Mouse (Mus musculus) frontal cortex, adult 2 months (tissue): ENCODE data around the gene Trim28. TPM values are rescaled to one million over a fixed set of nuclear protein-coding genes. Genes with fewer than 3 reads are reported as not detected.
A peak's percentile ranks its signal among the peaks of the same experiment; 100 is the strongest.

ENCODE experiments used
- DNase-seq, 2 experiments: peaks; one replicate each; pipeline ENCODE4 v3.0.0; 2022; ENCODE audit warnings: low spot score in 1 of 2; ENCODE audit errors: extremely low spot score in 1 of 2
- polyA plus RNA-seq: library from polyadenylated mRNA; depleted of rRNA; stranded (reverse); fragments of >200 nt; gene quantifications from 2 replicates; pipeline ENCODE4 v1.2.3, GENCODE M21; 2012

Trim28 gene
- polyA plus RNA-seq, 1 experiment: 234 TPM

DNA sequence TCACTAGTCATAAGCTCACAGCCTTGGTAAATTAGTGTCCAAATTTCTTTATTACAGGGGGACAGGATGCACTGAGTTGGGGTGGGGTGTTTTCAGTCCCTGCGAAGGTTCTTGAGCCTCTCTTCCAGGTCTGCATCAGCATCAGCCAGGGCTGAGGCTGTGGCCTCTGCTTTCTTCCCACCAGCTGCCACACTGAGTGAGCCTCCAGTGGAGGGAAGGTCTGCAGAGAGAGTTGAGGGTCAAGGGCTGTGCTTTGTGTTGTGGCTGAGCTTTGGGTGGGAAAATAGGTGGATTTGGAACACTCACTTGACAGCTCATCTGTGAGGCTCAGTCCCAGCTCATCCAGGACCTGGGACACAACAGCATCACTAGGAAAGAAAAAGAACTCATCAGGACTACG lies 33.1 kb downstream of the Trim28 start:
- DNase-seq: no peak

DNA sequence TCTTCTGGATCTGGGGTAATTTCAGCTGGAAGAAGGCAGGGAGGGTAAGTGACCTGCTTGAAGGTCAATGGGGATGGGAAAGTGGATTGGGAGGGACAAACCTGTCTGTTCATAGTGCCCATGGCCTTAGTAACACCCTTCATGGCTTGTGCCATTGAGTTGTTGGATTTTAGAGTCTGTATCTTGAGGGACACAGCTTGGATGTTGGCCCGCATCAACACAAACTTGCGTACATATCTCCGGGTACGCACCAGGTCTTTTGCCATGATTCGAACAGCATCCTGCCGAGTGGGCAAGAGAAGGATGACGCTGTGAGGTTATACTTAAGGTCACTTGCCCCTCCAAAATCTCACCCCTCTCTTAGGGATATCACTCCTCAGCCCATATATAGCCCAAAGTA lies 33.6 kb downstream of the Trim28 start:
- DNase-seq: no peak

DNA sequence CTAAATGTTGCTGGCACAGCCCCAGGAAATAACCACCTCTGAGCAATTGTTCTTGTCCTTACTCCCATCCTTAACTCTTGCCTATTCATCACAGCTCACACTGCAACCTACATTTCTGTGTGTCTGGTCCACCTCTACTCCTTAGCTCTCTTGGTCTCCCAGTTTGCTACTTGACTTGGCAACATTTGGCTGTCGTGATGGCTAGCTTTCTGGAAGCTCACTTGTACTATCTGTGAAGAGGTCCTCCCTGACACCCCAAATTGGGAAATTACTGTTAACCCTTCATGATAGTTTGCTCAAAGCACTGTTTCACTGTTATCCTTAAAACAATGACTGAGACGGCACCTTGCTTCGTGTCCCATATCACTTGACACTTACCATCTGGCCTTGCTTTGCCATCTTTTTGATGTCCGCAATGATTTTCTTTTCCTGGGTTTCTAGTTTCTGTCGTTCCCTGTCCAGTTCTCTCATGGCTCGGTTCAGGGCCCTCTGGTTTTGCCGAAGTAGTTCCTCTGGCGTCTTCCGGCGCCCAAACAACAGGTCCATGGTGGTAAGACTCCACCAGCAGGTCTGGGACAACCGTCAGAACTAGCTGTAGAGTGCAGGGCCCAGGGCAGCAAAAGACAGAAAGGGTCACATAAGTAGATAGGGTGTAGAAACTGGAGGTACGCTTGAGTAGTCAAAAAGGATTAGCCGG lies 34.7 kb downstream of the Trim28 start:
- no peak for DNase-seq

DNA sequence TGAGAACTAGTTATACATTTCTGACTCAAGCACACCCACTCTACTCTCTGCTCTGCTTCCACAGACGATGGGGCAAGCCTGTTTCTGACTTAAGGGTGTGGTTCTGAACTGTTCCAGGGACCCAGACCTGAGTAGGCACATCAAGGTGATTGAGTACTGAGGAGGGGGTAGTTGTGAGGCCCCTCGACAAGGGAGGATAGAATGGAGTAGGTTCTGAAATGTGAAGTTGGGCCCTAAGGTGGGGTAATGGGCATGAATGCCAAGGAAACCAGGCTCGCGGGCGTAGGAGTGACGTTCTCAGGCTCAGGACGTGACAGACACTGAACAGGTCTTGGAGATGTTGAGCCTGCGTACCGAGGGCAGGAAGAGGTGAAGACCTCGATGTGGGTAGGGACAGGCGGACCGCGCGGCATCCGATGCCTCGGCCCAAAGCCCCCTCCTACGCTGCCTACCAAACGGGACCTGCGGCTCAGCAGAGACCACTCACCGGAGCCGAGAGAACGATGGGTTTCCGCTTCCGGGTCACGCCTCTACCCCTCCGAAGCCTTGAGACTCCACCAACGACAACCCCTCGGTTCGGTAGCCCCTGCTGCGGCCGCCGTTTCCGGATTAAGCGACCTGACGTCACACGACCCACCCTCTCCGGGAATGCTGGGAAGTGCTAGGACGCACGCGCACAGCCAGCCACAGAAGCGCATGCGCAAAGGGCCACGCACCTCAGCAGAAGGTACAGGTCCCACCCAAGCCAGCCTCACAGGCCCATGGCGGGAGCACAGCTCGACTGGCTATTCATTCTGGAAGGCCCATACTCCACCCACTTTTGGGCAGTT lies 35.4 kb downstream of the Trim28 start, which contains the start of gene Chmp2a:
Chmp2a (minus strand) TSS at position 660 of the 830 bp plus-strand sequence.
- DNase-seq: peak; percentile 98 to 99

DNA sequence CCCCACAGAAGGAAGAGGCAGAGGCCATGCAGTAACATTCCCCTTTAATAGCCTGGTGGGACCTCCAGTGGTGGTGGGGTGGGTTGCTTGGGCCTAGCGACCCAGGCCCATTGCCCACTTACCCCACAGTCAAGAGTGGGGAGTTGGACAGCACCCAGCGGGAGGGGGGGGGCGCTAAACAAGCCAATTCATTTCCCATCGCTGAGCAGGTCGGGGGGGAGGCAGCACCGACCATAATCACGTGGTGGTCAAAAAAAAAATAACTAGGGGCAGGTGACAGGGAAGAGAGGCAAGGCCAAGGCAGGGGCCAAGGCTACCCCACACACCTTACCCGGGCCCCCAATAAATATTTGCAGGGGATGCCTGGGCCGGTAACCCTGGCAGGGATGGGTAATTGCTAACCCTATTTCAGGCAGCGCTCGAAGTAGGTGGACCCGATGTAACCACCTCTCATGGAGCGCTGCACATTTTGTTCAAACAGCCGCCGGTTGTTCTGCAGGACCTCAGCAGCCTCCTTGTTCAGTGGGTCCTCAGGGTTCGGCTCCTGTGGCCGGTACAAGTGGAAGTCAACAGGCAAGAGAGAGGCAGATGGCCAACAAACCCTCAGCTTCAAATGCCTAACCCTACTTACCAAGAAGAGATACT lies 36.4 kb downstream of the Trim28 start:
- DNase-seq: no peak

DNA sequence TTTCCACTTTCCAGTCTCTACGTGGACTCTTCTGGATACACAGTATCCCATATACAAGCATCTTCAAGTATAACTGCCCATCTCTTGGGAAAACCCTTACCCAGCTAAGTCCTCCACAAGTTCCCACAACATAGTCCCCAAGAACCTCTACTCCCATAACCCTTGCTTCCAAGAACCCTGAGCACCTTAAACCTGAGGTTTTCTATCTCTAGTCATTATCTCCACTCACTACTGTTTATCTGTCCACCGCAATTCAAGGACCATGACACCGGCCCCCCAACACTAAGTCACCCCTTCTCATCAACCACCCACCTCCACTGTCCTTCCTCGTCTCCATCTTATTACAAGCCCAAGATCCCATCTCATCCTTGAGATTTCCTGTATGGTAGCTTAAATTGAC lies 37.9 kb downstream of the Trim28 start:
- DNase-seq: no peak

DNA sequence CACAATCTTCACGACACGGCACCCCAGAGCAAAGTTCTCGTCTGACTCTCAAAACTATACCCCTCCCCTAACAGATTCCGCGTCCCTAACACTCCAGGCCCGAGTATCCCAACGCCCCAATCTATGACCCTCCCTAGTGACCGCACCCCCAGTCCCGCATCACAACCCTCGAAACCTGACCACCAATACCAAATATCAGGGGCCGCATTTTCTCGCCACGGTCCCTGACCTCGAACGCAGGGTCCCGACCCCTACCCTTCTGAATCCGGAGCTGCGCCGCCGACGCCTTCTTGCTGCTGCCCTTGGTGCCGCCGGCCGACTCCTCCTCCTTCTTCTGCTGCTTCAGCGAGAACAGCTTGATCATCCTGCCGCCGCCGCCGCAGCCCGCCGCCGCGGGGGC lies 38.5 kb downstream of the Trim28 start:
- no peak for DNase-seq

DNA sequence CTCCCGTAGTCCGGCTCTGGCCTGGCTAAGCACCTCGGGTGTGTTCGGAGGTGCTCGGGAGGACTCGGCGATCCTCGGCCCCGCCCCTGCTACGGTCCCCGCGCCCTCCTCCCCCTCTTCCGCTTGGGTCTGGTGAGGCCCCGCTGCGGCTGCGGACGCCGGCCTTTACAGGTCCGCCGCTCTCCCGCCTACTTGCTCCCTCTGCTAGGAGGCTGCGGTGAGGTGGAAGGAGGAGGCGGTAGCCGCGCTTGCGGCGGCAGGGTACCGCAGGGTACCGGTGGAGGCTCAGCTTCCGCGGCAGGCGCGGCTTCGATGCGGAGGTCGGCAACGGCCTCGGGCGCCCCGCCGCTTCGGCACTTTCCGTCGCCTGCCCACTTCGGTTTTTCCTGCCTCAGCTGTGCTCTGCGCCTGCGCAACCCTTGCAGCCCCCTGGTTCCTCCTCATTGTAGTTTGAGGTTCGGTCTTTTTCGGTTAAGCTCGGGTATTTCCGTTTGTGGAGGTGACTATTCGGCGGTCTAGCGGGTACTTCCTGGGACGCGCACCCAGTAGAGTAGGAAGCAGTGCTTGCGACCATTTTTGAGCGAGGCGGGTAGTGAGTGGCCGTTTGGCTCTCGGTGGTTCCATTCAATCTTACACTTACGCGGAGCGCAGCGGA lies 39.1 kb downstream of the Trim28 start, which contains the start of gene Ube2m:
Ube2m (minus strand) TSS at position 375 of the 655 bp plus-strand sequence.
- peak; percentile 98 to 100 for DNase-seq

DNA sequence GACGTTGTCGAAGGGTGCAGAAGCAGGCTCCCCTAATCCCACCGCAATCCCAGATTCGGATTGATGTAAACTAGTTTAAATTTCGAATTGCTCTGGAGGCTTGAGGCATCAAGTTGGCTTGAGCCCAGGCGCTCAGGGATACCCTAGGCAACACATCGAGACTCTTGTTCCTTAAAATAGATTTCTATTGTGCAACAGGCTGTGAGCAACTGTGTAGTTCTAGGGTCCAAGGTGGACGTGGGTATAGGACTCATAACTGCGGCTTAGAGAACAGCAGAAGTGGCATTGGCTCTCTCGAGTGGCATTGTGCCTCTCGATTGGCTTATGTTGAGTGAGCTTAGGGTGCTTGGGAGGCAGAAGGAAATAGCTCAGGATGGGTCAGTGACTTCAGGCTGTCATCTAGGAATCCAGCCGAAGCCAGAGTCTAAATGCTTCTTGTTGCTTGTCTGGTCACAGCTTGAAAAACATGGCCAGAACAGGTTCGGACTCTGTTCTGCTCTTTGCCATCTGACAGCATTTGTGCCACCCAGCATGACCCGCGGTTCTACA lies 39.8 kb downstream of the Trim28 start:
- DNase-seq: peak in 1 of 2 experiments; percentile 38

DNA sequence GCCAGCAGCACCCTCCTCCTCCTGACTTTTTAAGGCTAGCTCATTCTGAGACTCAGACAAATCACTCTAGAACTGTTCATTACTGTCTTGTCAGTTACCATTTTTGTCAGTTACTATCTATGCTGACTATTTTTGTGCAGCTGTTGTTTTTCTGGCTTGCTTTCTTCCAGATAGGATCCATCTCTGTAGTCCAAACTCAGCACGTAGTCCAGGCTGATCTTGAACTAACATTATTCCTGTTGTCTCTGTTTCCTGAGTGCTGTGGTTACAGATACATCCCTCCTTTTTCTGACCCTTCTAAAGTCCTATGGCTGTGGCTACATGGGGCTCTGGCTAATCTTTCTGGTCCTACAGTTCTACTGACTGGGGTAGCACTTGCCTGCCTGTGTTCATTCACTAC lies 40.3 kb downstream of the Trim28 start:
- DNase-seq: no peak

DNA sequence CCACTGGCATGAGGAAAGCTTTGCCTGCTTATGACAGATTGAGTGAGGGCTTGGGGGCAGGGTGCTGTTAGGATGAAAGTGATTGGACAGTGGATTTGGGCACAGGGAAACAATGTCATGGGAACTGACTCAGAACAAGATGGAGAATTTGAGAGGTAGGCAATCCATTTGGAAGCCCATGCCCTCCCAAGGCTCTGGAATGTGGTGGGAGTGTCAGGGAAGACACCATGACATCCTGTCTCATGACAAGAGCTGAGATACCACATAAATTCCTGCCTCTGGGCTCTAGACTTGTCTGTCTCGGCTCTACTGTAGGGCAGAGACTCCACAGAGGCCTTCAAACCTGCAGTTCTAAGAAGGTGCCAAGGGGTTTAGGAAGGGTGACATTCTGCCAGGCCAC lies 42.3 kb downstream of the Trim28 start:
- no peak for DNase-seq

DNA sequence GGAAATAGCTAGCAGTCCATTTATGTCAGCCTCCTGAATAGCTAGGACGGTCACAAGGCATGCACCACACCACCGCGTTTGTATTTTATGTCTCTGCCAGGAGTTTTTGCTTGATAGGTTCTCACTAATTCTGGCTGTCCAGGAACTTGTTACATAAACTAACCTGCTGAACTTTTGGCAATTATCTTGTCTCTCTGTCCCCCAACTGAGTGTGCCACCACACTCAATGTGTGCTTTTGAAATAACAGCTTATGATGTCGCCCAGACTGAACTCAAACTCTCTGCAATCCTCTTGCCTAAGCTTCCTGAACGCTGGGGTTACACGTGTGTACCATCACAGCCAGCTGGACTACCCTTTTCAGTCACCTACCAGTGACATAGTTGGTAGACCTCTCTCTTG lies 43.6 kb downstream of the Trim28 start:
- no peak for DNase-seq

DNA sequence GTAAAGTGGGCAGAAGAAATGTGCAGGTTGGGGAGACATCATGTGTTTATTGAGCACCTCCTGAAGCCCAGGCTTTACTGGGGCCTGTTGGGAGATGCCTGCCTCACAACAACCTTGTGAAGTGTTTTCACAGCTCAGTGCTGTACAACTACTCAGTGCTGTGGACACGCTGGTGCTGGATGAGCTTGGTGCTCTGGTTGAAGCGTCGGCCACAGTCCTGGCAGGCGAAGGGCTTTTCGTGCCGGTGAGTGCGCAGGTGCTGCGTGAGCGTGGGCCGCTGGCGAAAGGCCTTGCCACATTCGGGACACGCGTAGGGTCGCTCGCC lies 44.2 kb downstream of the Trim28 start:
- no peak for DNase-seq

DNA sequence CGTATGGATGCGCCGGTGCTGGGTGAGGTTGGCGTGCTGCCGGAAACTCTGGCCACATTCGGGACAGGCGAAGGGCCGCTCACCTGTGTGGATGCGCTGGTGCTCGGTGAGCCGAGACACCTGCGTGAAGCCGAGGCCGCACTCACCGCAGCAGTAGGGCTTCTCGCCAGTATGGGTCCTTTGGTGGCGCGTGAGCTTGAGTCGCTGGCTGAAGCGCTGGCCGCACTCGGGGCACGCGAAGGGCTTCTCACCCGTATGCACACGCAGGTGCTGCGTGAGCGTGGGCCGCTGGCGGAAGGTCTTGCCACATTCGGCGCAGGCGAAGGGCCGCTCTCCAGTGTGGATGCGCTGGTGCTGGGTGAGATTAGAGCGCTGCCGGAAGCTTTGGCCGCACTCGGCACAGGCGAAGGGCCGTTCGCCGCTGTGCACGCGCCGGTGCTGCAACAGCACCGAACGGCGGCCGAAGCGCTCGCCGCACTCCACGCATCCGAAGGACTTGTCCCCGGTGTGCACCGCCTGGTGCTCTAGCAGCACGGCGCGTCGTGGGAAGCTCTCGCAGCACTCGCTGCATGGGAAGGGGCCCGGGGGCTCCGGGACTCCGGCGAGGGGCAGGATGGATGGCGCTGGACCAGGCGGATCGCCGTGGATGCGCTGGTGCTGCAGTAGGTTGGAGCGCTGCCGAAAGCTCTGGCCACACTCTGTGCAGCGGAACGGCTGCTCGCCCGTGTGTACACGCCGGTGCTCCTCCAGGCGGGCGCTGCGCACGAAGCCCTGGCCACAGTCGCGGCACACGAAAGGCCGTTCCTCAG lies 44.7 kb downstream of the Trim28 start:
- DNase-seq: no peak

DNA sequence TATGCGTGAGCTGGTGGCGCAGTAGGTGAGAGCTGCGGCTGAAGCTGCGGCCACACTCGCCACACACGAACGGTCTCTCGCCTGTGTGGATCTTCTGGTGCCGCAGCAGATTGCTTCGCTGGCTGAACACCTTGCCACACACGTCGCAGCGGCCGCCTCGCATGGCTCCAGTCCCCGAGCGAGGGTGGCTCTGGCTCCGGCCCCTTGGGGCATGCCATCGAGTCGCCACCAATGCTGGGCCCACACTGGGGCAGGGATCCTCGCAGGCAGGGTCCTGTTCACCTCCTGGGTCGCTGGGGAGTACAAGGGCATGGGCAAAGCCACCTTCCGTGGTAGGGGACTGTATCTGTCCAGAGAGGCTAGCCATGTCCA lies 45.3 kb downstream of the Trim28 start:
- no peak for DNase-seq

DNA sequence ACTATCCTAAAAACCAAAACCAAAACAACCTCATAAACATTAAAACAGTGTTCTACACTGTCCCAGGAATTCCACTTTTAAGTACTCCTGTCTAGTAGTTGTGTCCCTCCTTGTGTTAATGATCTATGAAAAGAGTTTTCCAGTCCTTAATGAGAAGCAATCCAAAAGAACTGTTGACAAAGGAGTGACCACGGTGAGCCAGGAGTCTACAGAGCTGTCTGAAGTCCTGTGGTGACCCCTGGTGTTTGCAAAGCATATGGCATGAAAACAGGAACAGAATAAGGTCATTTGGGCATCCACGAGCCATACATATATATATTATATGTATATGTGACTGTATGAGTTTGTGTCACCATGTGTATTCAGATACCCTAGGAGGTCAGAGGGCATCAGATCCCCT lies 47.2 kb downstream of the Trim28 start:
- DNase-seq: peak in 1 of 2 experiments; percentile 7

DNA sequence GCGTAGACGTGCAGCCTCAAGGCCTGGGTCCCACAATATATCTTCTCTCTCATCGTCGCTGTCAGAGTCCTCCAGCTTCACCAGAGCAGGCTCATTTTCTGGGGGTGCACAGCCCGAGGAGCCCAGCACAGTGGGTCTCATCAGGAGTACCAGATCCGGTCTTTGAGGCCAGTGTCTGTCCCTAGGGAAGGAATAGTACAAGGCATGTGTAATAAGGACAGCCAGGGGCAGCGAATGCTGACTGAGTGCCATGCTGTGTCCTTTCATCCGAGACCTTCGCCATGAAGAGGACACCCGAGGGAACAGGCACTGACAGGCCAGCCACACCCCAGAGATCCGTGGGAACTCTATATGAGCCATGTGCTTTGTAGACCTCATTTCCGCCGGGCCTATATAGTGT lies 54.1 kb downstream of the Trim28 start:
- no peak for DNase-seq

DNA sequence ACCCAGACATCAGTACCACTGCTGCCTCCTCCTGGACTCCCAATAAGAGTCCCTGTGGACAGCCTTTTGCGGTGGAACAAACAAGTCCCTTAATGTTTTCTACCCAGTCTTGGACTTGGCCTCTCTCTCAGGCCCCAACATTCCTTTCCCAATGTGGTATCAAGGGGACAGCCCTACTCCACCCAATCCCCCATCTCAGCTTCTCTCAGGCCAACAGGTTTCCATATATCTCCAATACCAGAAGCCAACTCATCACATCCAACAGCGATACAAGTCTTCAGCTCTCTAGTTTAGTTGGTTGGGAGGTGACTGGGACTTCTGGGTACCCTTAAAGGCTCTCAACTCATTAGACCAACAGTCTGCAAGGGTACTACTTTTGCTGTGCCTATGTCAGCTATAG lies 54.6 kb downstream of the Trim28 start:
- no peak for DNase-seq

DNA sequence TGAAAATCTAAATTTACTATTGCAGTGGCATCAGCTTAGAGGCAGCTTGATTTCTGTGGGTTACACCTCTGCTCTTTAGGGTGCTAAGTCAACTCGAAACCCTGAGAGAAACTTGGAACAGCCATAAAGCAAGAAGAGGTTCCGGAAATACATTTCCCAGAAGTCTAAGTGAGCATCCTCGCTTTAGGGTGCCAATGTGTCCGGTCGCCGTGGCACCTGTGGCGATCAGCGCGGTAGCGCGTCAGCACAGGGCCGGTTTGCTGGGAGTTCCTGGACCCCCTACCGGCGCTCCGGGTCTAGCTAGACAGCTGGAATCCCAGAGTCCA lies 55.0 kb downstream of the Trim28 start:
- no peak for DNase-seq
